Mouse (Mus musculus) brain, embryonic 14.5 days (tissue): Measurements from ENCODE around the gene Crtam.

Experiments
- CTCF ChIP-seq: fragments of 200-500 bp; IDR thresholded peaks from 2 replicates; pipeline ENCODE4 v1.5.1; 2012; ENCODE audit warnings: inconsistent platforms, mild to moderate bottlenecking, moderate library complexity, borderline replicate concordance; ENCODE audit not compliant: insufficient read depth, insufficient read length; ENCODE audit errors: extremely low read depth
- POLR2A ChIP-seq: fragments of 200-500 bp; IDR thresholded peaks from 2 replicates; pipeline ENCODE4 v1.6.1; 2012; ENCODE audit warnings: mild to moderate bottlenecking, inconsistent platforms, borderline replicate concordance; ENCODE audit not compliant: poor library complexity, insufficient read depth, insufficient read length, severe bottlenecking; ENCODE audit errors: extremely low read depth

GRCm38 (mm10) chr9:41007785-41008184 lies 3.4 kb upstream of the Crtam start:
- no peak for TF ChIP-seq POLR2A
- TF ChIP-seq CTCF, result no peak
